Mouse (Mus musculus): ENCODE data around the gene A630095N17Rik. TPM values are rescaled to one million over a fixed set of nuclear protein-coding genes. Genes with fewer than 3 reads are reported as not detected.

Gene A630095N17Rik
- total and polyA plus RNA-seq, 3 experiments = 0.30 to 0.74 (median 0.74) TPM

GRCm38 (mm10) chr1:75213096-75213495 is 18.8 kb downstream of the A630095N17Rik start:
- no peak for DNase-seq (ENCODE audit: extremely low read depth)
- Histone ChIP-seq H3K9me3 (replicated peaks; ENCODE audit: low read length) (no peaks in the 10 kb centered on the region), H3K4me1 (ENCODE audit: control insufficient read depth in 1 of 2, insufficient read depth in 2 of 2) (peaks cover 24 to 79% of the 10 kb centered on the region in 2 experiments), H3K9ac (ENCODE audit: insufficient read depth, low read depth) (no peak overlapping the region), H3K79me2 (replicated peaks; ENCODE audit: control insufficient read depth, extremely low read depth, insufficient read depth, poor library complexity, severe bottlenecking) (peaks cover 39% of the 10 kb centered on the region), H3K36me3 (replicated peaks in 1 of 2; ENCODE audit: control insufficient read depth in 1 of 2, insufficient read depth in 1 of 2, low read length in 1 of 2) (peaks cover 47 to 61% of the 10 kb centered on the region in 2 experiments), H3K4me2 (ENCODE audit: insufficient read depth, low read depth, poor library complexity, severe bottlenecking) (no peak overlapping the region), H3K4me3 (replicated peaks in 1 of 3; ENCODE audit: low read depth in 2 of 3, low read length in 2 of 3, poor library complexity in 1 of 3) (no peak overlapping the region), H3K27me3 (replicated peaks) (no peaks in the 10 kb centered on the region), H3K27ac (ENCODE audit: insufficient read depth, low read depth) (no peak overlapping the region)
- in situ Hi-C loops (cut with MboI; ENCODE audit: low pct_ligation_motif_present, low pct_unique_long_range_greater_than_20kb, low sequenced_read_pairs) (no loop called here), dilution Hi-C loops (cut with MboI; ENCODE audit: extremely low pct_ligation_motif_present, extremely low pct_unique_long_range_greater_than_20kb, low sequenced_read_pairs) (no loop called here)
- TF ChIP-seq NELFE (IDR thresholded peaks at IDR 0.05; ENCODE audit: low read depth, low read length) = no peak
- no peak for TF ChIP-seq JUN (IDR thresholded peaks at IDR 0.05; ENCODE audit: insufficient read depth, low read depth, low read length)
- no peak for TF ChIP-seq IRF4 (IDR thresholded peaks at IDR 0.05; ENCODE audit: low read depth, low read length)
- TF ChIP-seq PAX5 (IDR thresholded peaks at IDR 0.05; ENCODE audit: low read length) = no peak
- no peak for TF ChIP-seq MAX (IDR thresholded peaks at IDR 0.05; ENCODE audit: low read length)
- no peak for TF ChIP-seq GABPA (IDR thresholded peaks at IDR 0.05; ENCODE audit: insufficient replicate concordance, low read depth, low read length)
- TF ChIP-seq MAFK (IDR thresholded peaks at IDR 0.05; ENCODE audit: insufficient replicate concordance, low read length) = no peak
- no peak for TF ChIP-seq EP300 (IDR thresholded peaks at IDR 0.05; ENCODE audit: low read length)
- no peak for TF ChIP-seq TCF12 (IDR thresholded peaks at IDR 0.05; ENCODE audit: low read depth, low read length)
- TF ChIP-seq SIN3A (IDR thresholded peaks at IDR 0.05; ENCODE audit: low read length) = no peak
- no peak for TF ChIP-seq POLR2A (IDR thresholded peaks at IDR 0.05; ENCODE audit: low read depth, low read length)

- in situ Hi-C loops (cut with MboI; ENCODE audit: low pct_ligation_motif_present, low pct_unique_long_range_greater_than_20kb, low sequenced_read_pairs) = no loop called here
Measured at GRCm38 (mm10) chr1:75212542-75212941, 19.4 kb downstream of the A630095N17Rik start.

More at GRCm38 (mm10) chr1:75212542-75212941, 19.4 kb downstream of the A630095N17Rik start:
- Histone ChIP-seq H3K4me2 (ENCODE audit: insufficient read depth, low read depth, poor library complexity, severe bottlenecking) (no peak overlapping the region), H3K9me3 (replicated peaks; ENCODE audit: low read length) (no peaks in the 10 kb centered on the region), H3K36me3 (replicated peaks in 1 of 2; ENCODE audit: control insufficient read depth in 1 of 2, insufficient read depth in 1 of 2, low read length in 1 of 2) (peaks cover 47 to 62% of the 10 kb centered on the region in 2 experiments), H3K27ac (ENCODE audit: insufficient read depth, low read depth) (no peak overlapping the region), H3K4me3 (replicated peaks in 1 of 3; ENCODE audit: low read depth in 2 of 3, low read length in 2 of 3, poor library complexity in 1 of 3) (no peak overlapping the region), H3K27me3 (replicated peaks) (no peaks in the 10 kb centered on the region), H3K79me2 (replicated peaks; ENCODE audit: control insufficient read depth, extremely low read depth, insufficient read depth, poor library complexity, severe bottlenecking) (peaks cover 34% of the 10 kb centered on the region), H3K9ac (ENCODE audit: insufficient read depth, low read depth) (no peak overlapping the region), H3K4me1 (ENCODE audit: control insufficient read depth in 1 of 2, insufficient read depth in 2 of 2) (peaks cover 23 to 79% of the 10 kb centered on the region in 2 experiments)
- no peak for TF ChIP-seq GABPA (IDR thresholded peaks at IDR 0.05; ENCODE audit: insufficient replicate concordance, low read depth, low read length)
- TF ChIP-seq KAT2A (IDR thresholded peaks at IDR 0.05; ENCODE audit: insufficient replicate concordance, low read length) = no peak
- TF ChIP-seq USF1 (IDR thresholded peaks at IDR 0.05; ENCODE audit: low read depth, low read length) = no peak
- TF ChIP-seq RCOR1 (conservative IDR thresholded peaks at IDR 0.05; ENCODE audit: low read depth, low read length) = no peak
- TF ChIP-seq PAX5 (IDR thresholded peaks at IDR 0.05; ENCODE audit: low read length) = no peak
- TF ChIP-seq BHLHE40 (IDR thresholded peaks at IDR 0.05; ENCODE audit: low read depth, low read length) = no peak
- no peak for TF ChIP-seq NELFE (IDR thresholded peaks at IDR 0.05; ENCODE audit: low read depth, low read length)
- no peak for TF ChIP-seq ZC3H11A (IDR thresholded peaks at IDR 0.05; ENCODE audit: low read depth, low read length)
- no peak for TF ChIP-seq RAD21 (IDR thresholded peaks at IDR 0.05; ENCODE audit: low read depth, low read length)
- TF ChIP-seq JUN (IDR thresholded peaks at IDR 0.05; ENCODE audit: insufficient read depth, low read depth, low read length) = no peak
- no peak for TF ChIP-seq HCFC1 (IDR thresholded peaks at IDR 0.05; ENCODE audit: low read depth, low read length)
- no peak for TF ChIP-seq MAZ (IDR thresholded peaks at IDR 0.05; ENCODE audit: low read depth, low read length)
- no peak for TF ChIP-seq MXI1 (IDR thresholded peaks at IDR 0.05; ENCODE audit: low read depth, low read length)
- no peak for TF ChIP-seq ZMIZ1 (IDR thresholded peaks at IDR 0.05; ENCODE audit: low read depth, low read length)
- no peak for TF ChIP-seq IRF4 (IDR thresholded peaks at IDR 0.05; ENCODE audit: low read depth, low read length)
- TF ChIP-seq E2F4 (IDR thresholded peaks at IDR 0.05; ENCODE audit: insufficient replicate concordance, low read depth, low read length) = no peak
- no peak for TF ChIP-seq NRF1 (IDR thresholded peaks at IDR 0.05; ENCODE audit: low read depth, low read length)
- DNase-seq (ENCODE audit: extremely low read depth) = no peak
- dilution Hi-C loops (cut with MboI; ENCODE audit: extremely low pct_ligation_motif_present, extremely low pct_unique_long_range_greater_than_20kb, low sequenced_read_pairs) = no loop called here
